Mouse (Mus musculus) adrenal gland, postnatal 25 days (tissue): Measurements from ENCODE around the gene Ugt1a8. TPM values are rescaled to one million over a fixed set of nuclear protein-coding genes. Genes with fewer than 3 reads are reported as not detected.
A peak's percentile ranks its signal among the peaks of the same experiment; 100 is the strongest.
"Not testable (repeated sequence)": the region's sequence is repeated elsewhere in the genome, so short reads cannot be mapped to it uniquely, and the experiment has no call there.

ENCODE experiments used
- DNase-seq: peaks from one replicate; pipeline ENCODE4 v3.0.0; 2021; ENCODE audit warnings: mixed read lengths
- total RNA-seq: library from RNA; stranded (reverse); gene quantifications from 2 replicates; pipeline ENCODE4 v1.2.3, GENCODE M21; 2021

Gene Ugt1a8
- total RNA-seq, 1 experiment from 2014 or later: not detected

GRCm38 (mm10) chr1:88109027-88109557 lies 21.5 kb downstream of the Ugt1a8 start:
- not testable (repeated sequence) for DNase-seq

- DNase-seq: not testable (repeated sequence)
Measured at GRCm38 (mm10) chr1:88109604-88110003, 22.0 kb downstream of the Ugt1a8 start.

GRCm38 (mm10) chr1:88112769-88113168 lies 25.2 kb downstream of the Ugt1a8 start:
- DNase-seq: not testable (repeated sequence)

GRCm38 (mm10) chr1:88120550-88120949 lies 32.9 kb downstream of the Ugt1a8 start:
- not testable (repeated sequence) for DNase-seq

GRCm38 (mm10) chr1:88121521-88121920 lies 33.9 kb downstream of the Ugt1a8 start:
- DNase-seq: peak; percentile 21

- DNase-seq: not testable (repeated sequence)
Measured at GRCm38 (mm10) chr1:88125827-88126360, 38.3 kb downstream of the Ugt1a8 start.

GRCm38 (mm10) chr1:88129091-88129490 lies 41.5 kb downstream of the Ugt1a8 start:
- DNase-seq: peak; percentile 16

DNA sequence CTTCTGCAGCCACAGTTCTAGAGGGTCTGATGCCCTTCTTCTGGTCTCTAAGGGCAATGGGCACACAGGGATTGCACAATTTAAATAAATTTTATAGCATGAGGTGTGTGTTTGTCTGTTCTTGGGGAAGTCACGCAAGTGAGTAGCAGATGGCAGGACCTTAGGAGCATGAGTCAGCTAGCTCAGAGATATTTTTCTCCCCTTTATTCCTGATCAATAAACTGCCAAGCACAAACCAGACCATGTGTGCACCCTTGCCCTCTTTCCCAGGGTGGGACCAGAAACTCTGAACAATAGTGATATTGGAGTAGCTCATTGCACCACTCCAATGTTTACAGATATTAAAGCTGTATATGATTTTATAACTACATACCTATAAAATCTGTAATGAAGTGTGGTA lies 42.6 kb downstream of the Ugt1a8 start:
- not testable (repeated sequence) for DNase-seq

- no peak for DNase-seq
Measured at GRCm38 (mm10) chr1:88133908-88134456, 46.4 kb downstream of the Ugt1a8 start.

DNA sequence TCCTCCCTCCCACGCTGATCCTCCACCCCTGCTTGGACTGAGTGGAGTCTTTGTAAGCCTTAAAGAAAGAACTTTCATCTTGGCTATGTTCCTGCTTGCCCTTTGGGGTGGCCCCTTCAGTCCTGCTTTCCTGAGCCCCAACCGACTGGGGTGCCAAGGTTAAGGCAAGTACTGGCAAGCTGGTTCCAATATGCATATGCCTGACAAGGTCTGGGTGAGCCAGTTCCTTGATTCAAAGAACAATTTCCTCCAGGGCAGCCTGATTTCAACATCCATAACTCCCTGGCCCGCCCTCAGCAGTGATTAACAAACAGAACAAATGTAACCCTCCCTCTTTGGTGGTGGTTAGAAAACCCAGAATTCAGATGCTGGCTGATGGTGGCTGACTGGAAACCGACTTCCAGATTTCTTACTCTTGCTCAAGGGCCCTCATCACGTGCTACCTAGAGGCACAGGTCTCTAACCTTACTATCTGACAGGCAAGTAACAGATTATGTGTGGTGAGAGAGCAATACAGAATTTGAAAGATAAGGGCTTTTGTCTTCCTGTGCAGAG lies 46.9 kb downstream of the Ugt1a8 start, which contains the start of gene Ugt1a6a:
Gene Ugt1a6a (plus strand): TSS at position 353 of the 555 bp plus-strand sequence.
- not testable (repeated sequence) for DNase-seq

- not testable (repeated sequence) for DNase-seq
Measured at GRCm38 (mm10) chr1:88135229-88135904, 47.8 kb downstream of the Ugt1a8 start.

DNA sequence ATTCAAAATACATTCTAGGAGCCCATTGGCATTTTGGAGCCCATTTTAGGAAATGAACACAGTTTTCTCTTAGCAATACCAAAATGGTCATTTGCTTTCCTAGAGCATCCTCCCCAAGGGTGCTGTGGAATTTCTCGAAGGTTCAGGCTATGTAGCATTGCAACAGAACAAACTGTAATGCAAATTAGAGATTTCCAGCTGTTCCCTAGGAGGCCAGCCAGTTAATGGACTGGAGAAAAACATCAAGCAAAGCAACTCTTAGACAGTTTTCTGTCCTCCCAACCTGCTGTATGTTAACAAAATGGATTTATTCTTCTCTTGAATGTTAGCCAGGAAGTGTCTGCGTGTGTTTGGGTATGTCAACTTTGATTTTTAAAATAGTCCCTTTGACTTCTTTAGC lies 49.0 kb downstream of the Ugt1a8 start:
- DNase-seq: no peak

GRCm38 (mm10) chr1:88137264-88137663 lies 49.7 kb downstream of the Ugt1a8 start:
- DNase-seq: no peak

DNA sequence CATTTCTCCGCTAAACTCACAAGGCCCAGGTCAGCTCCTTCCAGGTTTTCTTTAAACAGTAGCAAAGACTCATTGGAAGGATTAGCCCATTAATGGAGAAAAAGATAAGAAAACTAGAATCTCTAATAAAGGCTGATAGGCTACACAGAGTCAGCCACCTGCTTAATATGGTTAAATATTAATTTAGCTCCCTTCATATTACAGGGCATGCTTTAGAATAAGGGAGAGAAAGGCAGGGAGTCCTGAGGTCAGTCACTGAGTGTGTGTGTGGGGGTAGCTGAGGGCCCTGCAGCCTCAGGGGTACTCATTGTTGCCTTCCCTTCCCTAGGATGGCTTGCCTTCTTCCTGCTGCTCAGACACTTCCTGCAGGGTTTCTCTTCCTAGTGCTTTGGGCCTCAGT lies 50.5 kb downstream of the Ugt1a8 start:
- DNase-seq: no peak

DNA sequence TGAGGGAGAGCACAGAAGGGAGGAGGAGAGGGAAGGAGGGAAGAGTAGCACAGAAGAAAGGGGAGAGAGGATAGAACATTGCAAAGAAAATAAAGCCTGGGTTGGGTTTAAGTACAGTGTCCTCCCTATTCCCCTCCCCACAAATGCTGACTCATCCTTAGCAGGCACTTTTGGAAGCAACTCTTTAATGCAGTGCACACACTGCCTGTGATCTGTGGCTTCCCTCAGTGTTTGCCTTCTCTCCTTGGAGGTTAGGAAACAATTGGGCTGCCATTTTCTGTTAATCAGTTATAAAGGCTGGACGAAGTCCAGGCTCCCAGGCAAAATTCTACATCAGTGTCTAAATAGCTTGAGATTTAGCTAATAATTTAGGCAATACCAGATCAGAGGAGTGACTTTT lies 52.9 kb downstream of the Ugt1a8 start:
- not testable (repeated sequence) for DNase-seq

- peak; percentile 39 for DNase-seq
Measured at GRCm38 (mm10) chr1:88143966-88144675, 56.5 kb downstream of the Ugt1a8 start.

DNA sequence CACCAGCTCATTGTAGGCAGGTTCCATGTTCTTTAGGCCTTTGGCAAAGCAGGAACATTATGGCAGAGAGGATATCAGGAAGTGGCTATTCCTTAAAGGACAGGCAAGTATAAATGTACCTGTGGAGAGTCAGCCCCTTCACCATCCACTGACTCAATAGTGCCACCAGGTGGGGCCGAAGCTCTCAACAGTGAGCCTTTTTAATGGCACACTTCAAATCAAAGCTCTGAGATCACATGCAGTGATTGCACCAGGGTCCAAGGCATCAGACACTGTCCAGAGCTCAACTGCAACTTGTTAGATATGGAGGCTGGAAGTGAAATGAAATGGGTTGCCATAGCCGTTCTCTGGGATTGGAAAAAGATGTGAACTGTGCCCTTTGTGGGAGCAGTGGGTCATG lies 57.7 kb downstream of the Ugt1a8 start:
- DNase-seq: peak; percentile 13

DNA sequence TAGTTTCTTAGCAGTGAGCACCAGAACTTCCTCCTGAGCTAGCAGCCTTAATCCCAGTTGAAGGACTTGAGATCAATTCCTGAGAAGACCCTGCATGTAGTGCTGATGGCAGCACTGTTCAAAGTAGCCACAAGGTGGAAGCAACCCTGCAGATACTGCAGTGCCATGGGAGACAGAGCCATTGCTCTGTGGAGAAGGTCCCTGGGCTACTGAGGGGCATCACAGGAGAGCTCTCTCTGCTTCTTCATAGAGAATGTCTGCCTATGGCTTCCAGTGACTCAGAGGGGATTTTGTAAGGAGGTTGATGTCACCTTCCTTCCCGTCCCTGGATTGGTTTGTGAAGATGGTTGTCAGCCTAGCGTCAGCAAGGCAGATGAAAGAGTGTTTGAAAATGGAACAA lies 62.5 kb downstream of the Ugt1a8 start:
- not testable (repeated sequence) for DNase-seq

DNA sequence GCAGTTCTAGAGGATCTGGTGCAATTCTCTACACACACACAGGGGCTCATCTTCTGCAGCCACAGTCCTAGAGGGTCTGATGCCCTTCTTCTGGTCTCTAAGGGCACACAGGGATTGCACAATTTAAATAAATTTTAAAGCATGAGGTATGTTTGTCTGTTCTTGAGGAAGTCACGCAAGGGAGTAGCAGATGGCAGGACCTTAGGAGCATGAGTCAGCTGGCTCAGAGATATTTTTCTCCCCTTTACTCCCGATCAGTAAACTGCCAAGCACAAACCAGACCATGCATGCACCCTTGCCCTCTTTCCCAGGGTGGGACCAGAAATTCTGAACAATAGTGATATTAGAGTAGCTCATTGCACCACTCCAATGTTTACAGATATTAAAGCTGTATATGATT lies 70.8 kb downstream of the Ugt1a8 start:
- DNase-seq: no peak

DNA sequence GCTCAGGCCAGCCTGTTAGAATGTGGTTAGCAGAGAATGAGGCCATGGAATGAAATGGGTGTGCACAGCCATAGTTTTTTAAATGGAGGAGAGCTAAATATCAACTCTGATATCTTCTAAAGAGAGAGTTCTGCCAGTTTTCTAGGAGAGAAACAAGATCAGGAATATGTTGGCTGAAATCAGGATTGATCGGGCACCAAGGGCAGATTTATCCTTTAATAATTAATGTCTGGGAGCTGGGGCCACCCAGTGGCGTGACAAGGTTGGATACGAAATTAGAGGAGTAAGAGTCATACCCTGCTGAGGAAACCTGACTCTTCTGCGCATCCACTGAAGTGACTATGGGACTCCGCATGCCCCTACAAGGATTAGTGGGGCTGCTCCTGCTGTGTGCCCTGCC lies 78.1 kb downstream of the Ugt1a8 start, which contains the start of gene Ugt1a5:
Gene Ugt1a5 (plus strand): TSS at position 302 of the 400 bp plus-strand sequence.
- no peak for DNase-seq

- DNase-seq: not testable (repeated sequence)
Measured at GRCm38 (mm10) chr1:88172190-88172589, 84.6 kb downstream of the Ugt1a8 start.

- no peak for DNase-seq
Measured at GRCm38 (mm10) chr1:88179657-88180056, 92.0 kb downstream of the Ugt1a8 start.
